Mouse (Mus musculus): ENCODE data around the gene Klhl29. TPM values are rescaled to one million over a fixed set of nuclear protein-coding genes. Genes with fewer than 3 reads are reported as not detected.

The Klhl29 gene
- polyA plus RNA-seq, 1 experiment from 2014 or later, result 9.5 TPM

- Histone ChIP-seq H3K27me3 (ENCODE audit: control insufficient read depth, insufficient read depth, low read length) (no peaks in the 10 kb centered on the region), H3K4me1 (ENCODE audit: control insufficient read depth, insufficient read depth, low read length) (peaks cover 41% of the 10 kb centered on the region), H3K4me2 (ENCODE audit: low read length) (peak overlapping the region; percentile 20; the same call in 1 of the 2 replicates), H3K27ac (replicated peaks; ENCODE audit: low read depth, low read length) (peak overlapping the region; percentile 79), H3K9me3 (ENCODE audit: control insufficient read depth, low read length) (no peaks in the 10 kb centered on the region), H3K36me3 (ENCODE audit: control insufficient read depth, insufficient read depth, low read length) (no peaks in the 10 kb centered on the region), H3K4me3 (replicated peaks; ENCODE audit: low read depth, low read length) (no peak overlapping the region), H3K9ac (replicated peaks; ENCODE audit: low read length) (peak overlapping the region; percentile 39; the same call in 1 of the 2 replicates)
- no peak for DNase-seq
- peak; percentile 46; the same call in 1 of the 2 replicates for ATAC-seq (ENCODE audit: low FRiP score, low TSS enrichment)
- WGBS, result 42% methylated on average over 9 of the region's 9 CpGs
Measured at GRCm38 (mm10) chr12:5267271-5268187, 108.0 kb downstream of the Klhl29 start.

- Histone ChIP-seq H3K9ac (replicated peaks; ENCODE audit: low read length) (no peak overlapping the region), H3K4me3 (replicated peaks; ENCODE audit: low read depth, low read length) (no peak overlapping the region), H3K27ac (replicated peaks; ENCODE audit: low read depth, low read length) (0 out of 2 replicates have a peak overlapping the region, but pooled peaks have one; percentile 79), H3K4me1 (ENCODE audit: control insufficient read depth, insufficient read depth, low read length) (peaks cover 41% of the 10 kb centered on the region), H3K36me3 (ENCODE audit: control insufficient read depth, insufficient read depth, low read length) (no peaks in the 10 kb centered on the region), H3K4me2 (ENCODE audit: low read length) (no peak overlapping the region), H3K9me3 (ENCODE audit: control insufficient read depth, low read length) (no peaks in the 10 kb centered on the region), H3K27me3 (ENCODE audit: control insufficient read depth, insufficient read depth, low read length) (no peaks in the 10 kb centered on the region)
- 88% methylated on average over 4 of the region's 4 CpGs for WGBS
- DNase-seq (no peak), ATAC-seq (ENCODE audit: low FRiP score, low TSS enrichment) (no peak)
Measured at GRCm38 (mm10) chr12:5266773-5267172, 108.7 kb downstream of the Klhl29 start.

- DNase-seq (no peak), ATAC-seq (ENCODE audit: low FRiP score, low TSS enrichment) (no peak)
- Histone ChIP-seq H3K36me3 (ENCODE audit: control insufficient read depth, insufficient read depth, low read length) (no peaks in the 10 kb centered on the region), H3K9me3 (ENCODE audit: control insufficient read depth, low read length) (no peaks in the 10 kb centered on the region), H3K4me2 (ENCODE audit: low read length) (no peak overlapping the region), H3K9ac (replicated peaks; ENCODE audit: low read length) (no peak overlapping the region), H3K27ac (replicated peaks; ENCODE audit: low read depth, low read length) (no peak overlapping the region), H3K4me1 (ENCODE audit: control insufficient read depth, insufficient read depth, low read length) (peaks cover under 1% of the 10 kb centered on the region; the same call in 1 of the 2 replicates), H3K4me3 (replicated peaks; ENCODE audit: low read depth, low read length) (no peak overlapping the region), H3K27me3 (ENCODE audit: control insufficient read depth, insufficient read depth, low read length) (no peaks in the 10 kb centered on the region)
- 87% methylated on average over 4 of the region's 4 CpGs for WGBS
Measured at GRCm38 (mm10) chr12:5261476-5261875, 114.0 kb downstream of the Klhl29 start.

GRCm38 (mm10) chr12:5258779-5259178 is 116.7 kb downstream of the Klhl29 start:
- WGBS, result 90% methylated on average over 3 of the region's 3 CpGs
- Histone ChIP-seq H3K27me3 (ENCODE audit: control insufficient read depth, insufficient read depth, low read length) (no peaks in the 10 kb centered on the region), H3K4me3 (replicated peaks; ENCODE audit: low read depth, low read length) (no peak overlapping the region), H3K36me3 (ENCODE audit: control insufficient read depth, insufficient read depth, low read length) (no peaks in the 10 kb centered on the region), H3K27ac (replicated peaks; ENCODE audit: low read depth, low read length) (no peak overlapping the region), H3K9ac (replicated peaks; ENCODE audit: low read length) (no peak overlapping the region), H3K4me2 (ENCODE audit: low read length) (no peak overlapping the region), H3K4me1 (ENCODE audit: control insufficient read depth, insufficient read depth, low read length) (peaks cover 13% of the 10 kb centered on the region), H3K9me3 (ENCODE audit: control insufficient read depth, low read length) (no peaks in the 10 kb centered on the region)
- ATAC-seq (ENCODE audit: low FRiP score, low TSS enrichment) (no peak), DNase-seq (no peak)

GRCm38 (mm10) chr12:5257174-5257573 is 118.3 kb downstream of the Klhl29 start:
- no peak for DNase-seq
- Histone ChIP-seq H3K4me2 (ENCODE audit: low read length) (no peak overlapping the region), H3K4me1 (ENCODE audit: control insufficient read depth, insufficient read depth, low read length) (peaks cover 26% of the 10 kb centered on the region), H3K9me3 (ENCODE audit: control insufficient read depth, low read length) (no peaks in the 10 kb centered on the region), H3K9ac (replicated peaks; ENCODE audit: low read length) (no peak overlapping the region), H3K4me3 (replicated peaks; ENCODE audit: low read depth, low read length) (no peak overlapping the region), H3K27ac (replicated peaks; ENCODE audit: low read depth, low read length) (no peak overlapping the region), H3K36me3 (ENCODE audit: control insufficient read depth, insufficient read depth, low read length) (no peaks in the 10 kb centered on the region), H3K27me3 (ENCODE audit: control insufficient read depth, insufficient read depth, low read length) (no peaks in the 10 kb centered on the region)
- 58% methylated on average over 4 of the region's 4 CpGs for WGBS
- ATAC-seq (ENCODE audit: low FRiP score, low TSS enrichment), result no peak

GRCm38 (mm10) chr12:5255079-5255478 is 120.4 kb downstream of the Klhl29 start:
- ATAC-seq (ENCODE audit: low FRiP score, low TSS enrichment) (peak; percentile 44; the same call in 1 of the 2 replicates), DNase-seq (peak; percentile 62)
- Histone ChIP-seq H3K27me3 (ENCODE audit: control insufficient read depth, insufficient read depth, low read length) (no peaks in the 10 kb centered on the region), H3K9ac (replicated peaks; ENCODE audit: low read length) (no peak overlapping the region), H3K27ac (replicated peaks; ENCODE audit: low read depth, low read length) (peak overlapping the region; percentile 32; the same call in 1 of the 2 replicates), H3K4me2 (ENCODE audit: low read length) (no peak overlapping the region), H3K4me1 (ENCODE audit: control insufficient read depth, insufficient read depth, low read length) (peaks cover 26% of the 10 kb centered on the region), H3K36me3 (ENCODE audit: control insufficient read depth, insufficient read depth, low read length) (no peaks in the 10 kb centered on the region), H3K4me3 (replicated peaks; ENCODE audit: low read depth, low read length) (no peak overlapping the region), H3K9me3 (ENCODE audit: control insufficient read depth, low read length) (no peaks in the 10 kb centered on the region)
- WGBS, result 7% methylated on average over 9 of the region's 9 CpGs

- Histone ChIP-seq H3K4me1 (ENCODE audit: control insufficient read depth, insufficient read depth, low read length) (peaks cover 26% of the 10 kb centered on the region), H3K9ac (replicated peaks; ENCODE audit: low read length) (no peak overlapping the region), H3K27me3 (ENCODE audit: control insufficient read depth, insufficient read depth, low read length) (no peaks in the 10 kb centered on the region), H3K4me3 (replicated peaks; ENCODE audit: low read depth, low read length) (no peak overlapping the region), H3K4me2 (ENCODE audit: low read length) (no peak overlapping the region), H3K27ac (replicated peaks; ENCODE audit: low read depth, low read length) (no peak overlapping the region), H3K9me3 (ENCODE audit: control insufficient read depth, low read length) (no peaks in the 10 kb centered on the region), H3K36me3 (ENCODE audit: control insufficient read depth, insufficient read depth, low read length) (no peaks in the 10 kb centered on the region)
- 81% methylated on average over 4 of the region's 4 CpGs for WGBS
- DNase-seq (no peak), ATAC-seq (ENCODE audit: low FRiP score, low TSS enrichment) (no peak)
Measured at GRCm38 (mm10) chr12:5254246-5254982, 121.1 kb downstream of the Klhl29 start.

GRCm38 (mm10) chr12:5253289-5254005 is 122.0 kb downstream of the Klhl29 start:
- H3K4me1 ChIP-seq (ENCODE audit: control insufficient read depth, insufficient read depth, low read length), result peaks cover 26% of the 10 kb centered on the region
- no peak overlapping the region for H3K4me3 ChIP-seq (replicated peaks; ENCODE audit: low read depth, low read length)
- 39% methylated on average over 10 of the region's 10 CpGs for WGBS
- no peaks in the 10 kb centered on the region for H3K36me3 ChIP-seq (ENCODE audit: control insufficient read depth, insufficient read depth, low read length)
- no peaks in the 10 kb centered on the region for H3K27me3 ChIP-seq (ENCODE audit: control insufficient read depth, insufficient read depth, low read length)
- ATAC-seq (ENCODE audit: low FRiP score, low TSS enrichment) (no peak), DNase-seq (peak; percentile 51)
- no peak overlapping the region for H3K9ac ChIP-seq (replicated peaks; ENCODE audit: low read length)
- H3K4me2 ChIP-seq (ENCODE audit: low read length), result no peak overlapping the region
- H3K9me3 ChIP-seq (ENCODE audit: control insufficient read depth, low read length), result no peaks in the 10 kb centered on the region
- H3K27ac ChIP-seq (replicated peaks; ENCODE audit: low read depth, low read length), result peak overlapping the region; percentile 49

Data from midbrain, embryonic 14.5 days (tissue).